Mouse (Mus musculus): ENCODE measurements around the gene Cacna2d4. TPM values are rescaled to one million over a fixed set of nuclear protein-coding genes. Genes with fewer than 3 reads are reported as not detected.
"Not testable (repeated sequence)": the region's sequence is repeated elsewhere in the genome, so short reads cannot be mapped to it uniquely, and the experiment has no call there.

Gene Cacna2d4
- polyA plus RNA-seq, 1 experiment, result not detected

DNA sequence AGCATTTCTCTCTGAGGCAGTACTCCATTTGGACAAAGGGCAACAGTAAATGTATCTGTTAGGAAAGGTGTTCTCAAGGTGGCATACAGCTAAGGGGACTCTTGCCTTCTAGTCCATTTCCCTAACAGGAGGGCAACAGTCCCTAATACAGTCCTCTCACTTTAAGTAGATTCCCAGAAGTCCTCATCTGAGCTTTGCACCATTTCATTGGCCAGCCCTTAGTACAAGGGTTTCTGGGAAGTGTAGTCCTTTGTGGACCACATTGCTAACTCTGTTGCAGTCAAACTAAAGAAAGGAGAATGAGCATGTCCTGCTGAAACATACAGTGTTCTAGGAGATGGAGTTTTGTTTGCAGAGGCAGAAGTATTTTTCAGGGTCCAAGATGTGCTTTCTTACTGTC lies 105.1 kb downstream of the Cacna2d4 start:
- Histone ChIP-seq H3K4me3 (replicated peaks) (no peak overlapping the region), H3K36me3 (ENCODE audit: control insufficient read depth) (no peaks in the 10 kb centered on the region), H3K9me3 (ENCODE audit: control insufficient read depth, low read length) (no peaks in the 10 kb centered on the region), H3K4me1 (ENCODE audit: control insufficient read depth) (no peaks in the 10 kb centered on the region), H3K27me3 (ENCODE audit: control insufficient read depth) (no peaks in the 10 kb centered on the region)
- TF ChIP-seq TAL1 (IDR thresholded peaks at IDR 0.05; ENCODE audit: low read length), result no peak
- TF ChIP-seq GATA1 (IDR thresholded peaks at IDR 0.05; ENCODE audit: low read length), result no peak

DNA sequence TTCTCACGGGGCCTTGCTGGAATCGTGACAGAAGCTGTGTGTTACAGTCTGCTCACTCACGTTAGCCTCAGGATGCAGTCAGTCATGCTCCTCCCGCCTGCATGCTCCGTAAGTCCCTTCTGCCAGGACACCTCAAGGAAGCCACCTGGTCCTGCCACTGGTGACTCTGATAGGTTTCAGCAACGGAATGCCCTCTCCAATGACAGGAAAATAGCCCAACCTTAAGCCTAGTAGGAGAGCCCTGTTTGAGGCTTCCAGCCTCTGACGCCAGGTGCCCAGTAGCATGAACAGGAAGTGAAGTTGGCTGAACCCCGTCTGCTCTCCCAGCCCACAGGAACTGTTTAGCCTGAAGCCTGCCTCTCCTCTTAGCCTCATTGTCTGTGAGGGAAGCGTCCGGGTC lies 109.9 kb downstream of the Cacna2d4 start:
- H3K9me3 ChIP-seq (ENCODE audit: control insufficient read depth, low read length), result no peaks in the 10 kb centered on the region
- TF ChIP-seq GATA1 (IDR thresholded peaks at IDR 0.05; ENCODE audit: low read length), result no peak
- TF ChIP-seq TAL1 (IDR thresholded peaks at IDR 0.05; ENCODE audit: low read length), result no peak
- no peaks in the 10 kb centered on the region for H3K27me3 ChIP-seq (ENCODE audit: control insufficient read depth)
- no peak overlapping the region for H3K4me3 ChIP-seq (replicated peaks)
- H3K36me3 ChIP-seq (ENCODE audit: control insufficient read depth), result no peaks in the 10 kb centered on the region
- H3K4me1 ChIP-seq (ENCODE audit: control insufficient read depth), result no peaks in the 10 kb centered on the region

DNA sequence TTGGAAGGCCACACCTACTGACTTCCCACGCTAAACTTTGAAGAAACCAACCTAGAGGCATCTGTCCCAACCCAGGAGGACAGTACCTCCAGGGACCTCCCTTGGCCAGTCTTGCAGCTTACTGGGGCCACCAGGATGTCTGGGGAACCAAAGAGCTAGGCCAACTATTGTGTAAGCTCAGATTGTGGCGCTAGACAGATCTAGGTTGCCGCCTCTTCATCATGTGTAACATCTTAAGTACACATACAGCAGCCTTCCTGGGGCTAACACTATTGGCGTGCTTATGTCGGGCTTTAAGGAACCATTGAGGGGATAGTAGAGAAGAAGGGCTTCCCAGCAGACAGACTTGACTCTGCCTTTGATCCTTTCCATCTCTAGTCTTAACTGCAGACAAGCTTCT lies 111.5 kb downstream of the Cacna2d4 start:
- H3K4me3 ChIP-seq (replicated peaks), result no peak overlapping the region
- peaks cover 6% of the 10 kb centered on the region for H3K36me3 ChIP-seq (ENCODE audit: control insufficient read depth)
- no peaks in the 10 kb centered on the region for H3K4me1 ChIP-seq (ENCODE audit: control insufficient read depth)
- no peaks in the 10 kb centered on the region for H3K27me3 ChIP-seq (ENCODE audit: control insufficient read depth)
- TF ChIP-seq TAL1 (IDR thresholded peaks at IDR 0.05; ENCODE audit: low read length) (no peak), GATA1 (IDR thresholded peaks at IDR 0.05; ENCODE audit: low read length) (no peak)
- no peaks in the 10 kb centered on the region for H3K9me3 ChIP-seq (ENCODE audit: control insufficient read depth, low read length)

DNA sequence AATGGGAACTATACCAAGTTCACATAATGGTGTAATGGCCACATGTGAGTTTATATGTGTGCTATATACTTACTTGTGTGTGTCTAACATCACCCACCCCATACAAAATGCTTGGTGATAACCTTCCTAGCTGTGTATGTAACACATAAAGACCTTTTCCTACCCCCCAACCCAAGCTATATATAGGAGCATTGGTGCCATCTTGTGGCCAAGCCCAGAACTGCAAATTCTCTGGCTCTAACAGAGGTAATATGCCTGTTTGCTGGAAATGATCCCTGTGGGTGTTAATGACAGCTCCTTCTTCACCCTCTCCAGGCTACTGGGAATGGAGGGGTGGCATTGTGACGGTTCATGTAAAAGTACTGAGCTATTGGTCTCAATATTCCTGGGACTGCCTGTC lies 111.9 kb downstream of the Cacna2d4 start:
- H3K4me1 ChIP-seq (ENCODE audit: control insufficient read depth), result no peaks in the 10 kb centered on the region
- no peaks in the 10 kb centered on the region for H3K9me3 ChIP-seq (ENCODE audit: control insufficient read depth, low read length)
- TF ChIP-seq TAL1 (IDR thresholded peaks at IDR 0.05; ENCODE audit: low read length) (no peak), GATA1 (IDR thresholded peaks at IDR 0.05; ENCODE audit: low read length) (no peak)
- no peaks in the 10 kb centered on the region for H3K27me3 ChIP-seq (ENCODE audit: control insufficient read depth)
- no peak overlapping the region for H3K4me3 ChIP-seq (replicated peaks)
- peaks cover 7% of the 10 kb centered on the region for H3K36me3 ChIP-seq (ENCODE audit: control insufficient read depth)

GRCm38 (mm10) chr6:119350703-119351198 lies 114.4 kb downstream of the Cacna2d4 start:
- H3K9me3 ChIP-seq (ENCODE audit: control insufficient read depth, low read length), result no peaks in the 10 kb centered on the region
- no peak overlapping the region for H3K4me3 ChIP-seq (replicated peaks)
- H3K36me3 ChIP-seq (ENCODE audit: control insufficient read depth), result peaks cover 33% of the 10 kb centered on the region
- H3K27me3 ChIP-seq (ENCODE audit: control insufficient read depth), result no peaks in the 10 kb centered on the region
- no peaks in the 10 kb centered on the region for H3K4me1 ChIP-seq (ENCODE audit: control insufficient read depth)
- TF ChIP-seq GATA1 (IDR thresholded peaks at IDR 0.05; ENCODE audit: low read length) (no peak), TAL1 (IDR thresholded peaks at IDR 0.05; ENCODE audit: low read length) (no peak)

DNA sequence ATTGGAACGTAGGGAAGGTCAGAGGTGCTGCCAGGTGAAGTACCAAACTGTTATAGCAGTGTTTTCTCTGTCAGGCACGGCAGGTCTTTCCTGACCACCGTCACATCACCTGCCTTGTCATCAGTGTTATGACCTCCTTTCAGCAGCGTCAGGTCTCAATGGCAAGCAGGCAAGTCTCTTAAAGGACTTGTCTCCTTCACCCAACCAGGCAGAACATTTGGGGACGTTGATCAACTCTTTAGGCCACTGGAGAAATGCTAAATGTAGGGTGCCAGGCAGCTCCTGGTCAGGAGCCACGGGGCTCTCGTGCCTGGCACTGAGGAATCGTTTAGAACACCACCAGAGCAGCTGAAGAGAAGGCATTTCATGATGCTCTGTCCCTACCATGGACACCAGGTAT lies 115.3 kb downstream of the Cacna2d4 start:
- no peak for TF ChIP-seq TAL1 (IDR thresholded peaks at IDR 0.05; ENCODE audit: low read length)
- TF ChIP-seq GATA1 (IDR thresholded peaks at IDR 0.05; ENCODE audit: low read length), result no peak
- H3K4me3 ChIP-seq (replicated peaks), result no peak overlapping the region
- H3K36me3 ChIP-seq (ENCODE audit: control insufficient read depth), result peaks cover 42% of the 10 kb centered on the region
- no peaks in the 10 kb centered on the region for H3K9me3 ChIP-seq (ENCODE audit: control insufficient read depth, low read length)
- H3K4me1 ChIP-seq (ENCODE audit: control insufficient read depth), result no peaks in the 10 kb centered on the region
- H3K27me3 ChIP-seq (ENCODE audit: control insufficient read depth), result no peaks in the 10 kb centered on the region

GRCm38 (mm10) chr6:119352501-119352900 lies 116.2 kb downstream of the Cacna2d4 start:
- Histone ChIP-seq H3K4me3 (replicated peaks) (no peak overlapping the region), H3K36me3 (ENCODE audit: control insufficient read depth) (peaks cover 50% of the 10 kb centered on the region), H3K4me1 (ENCODE audit: control insufficient read depth) (no peaks in the 10 kb centered on the region), H3K9me3 (ENCODE audit: control insufficient read depth, low read length) (no peaks in the 10 kb centered on the region), H3K27me3 (ENCODE audit: control insufficient read depth) (no peaks in the 10 kb centered on the region)
- TF ChIP-seq TAL1 (IDR thresholded peaks at IDR 0.05; ENCODE audit: low read length) (no peak), GATA1 (IDR thresholded peaks at IDR 0.05; ENCODE audit: low read length) (no peak)

DNA sequence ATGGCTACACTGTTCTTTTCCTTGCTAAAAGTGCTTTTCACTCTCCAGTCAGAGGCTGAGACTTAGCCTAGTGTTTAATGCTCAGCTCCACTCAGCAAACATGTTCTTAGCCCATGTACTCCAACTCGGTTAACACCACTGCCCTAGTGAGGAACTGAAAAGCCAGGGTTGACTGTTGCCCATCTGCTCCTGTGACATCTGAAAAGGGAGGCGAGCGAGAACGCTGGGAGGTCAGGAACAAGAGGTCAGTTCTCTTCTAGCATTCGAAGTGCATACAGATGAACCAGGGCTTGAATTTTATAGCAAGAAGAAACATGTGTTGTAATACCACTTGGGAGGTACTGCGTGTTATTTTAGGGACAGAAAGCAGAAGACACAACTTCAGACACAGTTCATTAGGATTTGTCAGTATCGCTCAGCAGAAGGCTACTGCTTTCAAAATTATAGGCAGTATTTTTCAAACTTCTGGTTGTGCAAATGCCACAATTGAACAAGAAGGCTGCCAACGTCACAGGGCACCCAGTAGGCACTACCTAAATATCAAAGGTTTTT lies 121.8 kb downstream of the Cacna2d4 start:
- peaks cover 96% of the 10 kb centered on the region for H3K36me3 ChIP-seq (ENCODE audit: control insufficient read depth)
- no peak overlapping the region for H3K4me3 ChIP-seq (replicated peaks)
- H3K4me1 ChIP-seq (ENCODE audit: control insufficient read depth), result peaks cover 32% of the 10 kb centered on the region
- TF ChIP-seq TAL1 (IDR thresholded peaks at IDR 0.05; ENCODE audit: low read length) (no peak), GATA1 (IDR thresholded peaks at IDR 0.05; ENCODE audit: low read length) (no peak)
- H3K27me3 ChIP-seq (ENCODE audit: control insufficient read depth), result no peaks in the 10 kb centered on the region
- H3K9me3 ChIP-seq (ENCODE audit: control insufficient read depth, low read length), result no peaks in the 10 kb centered on the region

DNA sequence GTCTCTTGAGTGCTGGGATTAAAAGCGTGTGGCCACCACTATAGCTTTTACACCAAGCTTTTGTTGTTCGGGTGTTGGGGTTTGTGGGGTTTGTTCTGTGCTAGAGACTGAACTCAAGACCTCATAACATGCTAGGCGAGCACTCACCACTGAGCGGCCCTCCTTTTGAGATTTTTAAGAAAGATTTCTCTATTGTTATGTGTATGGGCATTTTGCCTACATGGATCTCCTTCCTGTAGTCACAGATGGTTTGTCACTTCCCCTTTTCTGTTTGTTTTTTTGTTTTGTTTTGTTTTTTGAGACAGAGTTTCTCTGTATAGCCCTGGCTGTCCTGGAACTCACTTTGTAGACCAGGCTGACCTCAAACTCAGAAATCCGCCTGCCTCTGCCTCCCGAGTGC lies 123.9 kb downstream of the Cacna2d4 start:
- Histone ChIP-seq H3K36me3 (ENCODE audit: control insufficient read depth) (peaks cover 94% of the 10 kb centered on the region), H3K4me1 (ENCODE audit: control insufficient read depth) (peaks cover 35% of the 10 kb centered on the region)
- H3K27me3 ChIP-seq (ENCODE audit: control insufficient read depth); H3K4me3 ChIP-seq (replicated peaks); H3K9me3 ChIP-seq (ENCODE audit: control insufficient read depth, low read length): not testable (repeated sequence)
